Mouse (Mus musculus): ENCODE measurements around the gene Gm15155.
"Not testable (repeated sequence)": the region's sequence is repeated elsewhere in the genome, so short reads cannot be mapped to it uniquely, and the experiment has no call there.

The Gm15155 gene

GRCm38 (mm10) chrX:155624341-155624841, at the start of gene Gm15155:
Gene Gm15155 (plus strand): TSS chrX:155624741.
- DNase-seq (ENCODE audit: low spot score in 2 of 2) = no peak

GRCm38 (mm10) chrX:155579791-155580190, 44.8 kb upstream of the Gm15155 start:
- DNase-seq (ENCODE audit: low spot score in 2 of 2) = no peak

- no peak for DNase-seq (ENCODE audit: low spot score in 2 of 2)
Observed at GRCm38 (mm10) chrX:155584586-155584985, 40.0 kb upstream of the Gm15155 start.

- DNase-seq (ENCODE audit: low spot score in 2 of 2) = no peak
Observed at GRCm38 (mm10) chrX:155591490-155591889, 33.1 kb upstream of the Gm15155 start.

- DNase-seq (ENCODE audit: low spot score in 2 of 2) = no peak
Observed at GRCm38 (mm10) chrX:155592467-155592866, 32.1 kb upstream of the Gm15155 start.

- DNase-seq (ENCODE audit: low spot score in 2 of 2) = no peak
Observed at GRCm38 (mm10) chrX:155594685-155595084, 29.9 kb upstream of the Gm15155 start.

GRCm38 (mm10) chrX:155596390-155596789, 28.2 kb upstream of the Gm15155 start:
- no peak for DNase-seq (ENCODE audit: low spot score in 2 of 2)

- no peak for DNase-seq (ENCODE audit: low spot score in 2 of 2)
Observed at GRCm38 (mm10) chrX:155601196-155601595, 23.3 kb upstream of the Gm15155 start.

- DNase-seq (ENCODE audit: low spot score in 2 of 2) = peak in 1 of 2 experiments; percentile 9
Observed at GRCm38 (mm10) chrX:155622527-155622926, 2.0 kb upstream of the Gm15155 start.

GRCm38 (mm10) chrX:155622961-155623599, 1.5 kb upstream of the Gm15155 start:
- no peak for DNase-seq (ENCODE audit: low spot score in 2 of 2)

- no peak for DNase-seq (ENCODE audit: low spot score in 2 of 2)
Observed at GRCm38 (mm10) chrX:155623701-155624281, 750 bp upstream of the Gm15155 start, which contains the start of gene Ptchd1. Gene Ptchd1 (minus strand): TSS chrX:155623814.

GRCm38 (mm10) chrX:155624895-155625294, 354 bp downstream of the Gm15155 start:
- DNase-seq (ENCODE audit: low spot score in 2 of 2) = no peak

- DNase-seq (ENCODE audit: low spot score in 2 of 2) = no peak
Observed at GRCm38 (mm10) chrX:155625671-155626196, 1.2 kb downstream of the Gm15155 start.

GRCm38 (mm10) chrX:155643975-155644374, 19.4 kb downstream of the Gm15155 start:
- peak in 1 of 2 experiments; percentile 11 for DNase-seq (ENCODE audit: low spot score in 2 of 2)

GRCm38 (mm10) chrX:155645975-155646374, 21.4 kb downstream of the Gm15155 start:
- DNase-seq (ENCODE audit: low spot score in 2 of 2) = no peak

- DNase-seq (ENCODE audit: low spot score in 2 of 2) = no peak
Observed at GRCm38 (mm10) chrX:155657971-155658370, 33.4 kb downstream of the Gm15155 start.

- DNase-seq (ENCODE audit: low spot score in 2 of 2) = not testable (repeated sequence)
Observed at GRCm38 (mm10) chrX:155690440-155690839, 65.9 kb downstream of the Gm15155 start.

GRCm38 (mm10) chrX:155724157-155724556, 99.6 kb downstream of the Gm15155 start:
- no peak for DNase-seq (ENCODE audit: low spot score in 2 of 2)

GRCm38 (mm10) chrX:155728387-155728786, 103.8 kb downstream of the Gm15155 start:
- DNase-seq (ENCODE audit: low spot score in 2 of 2) = no peak

- no peak for DNase-seq (ENCODE audit: low spot score in 2 of 2)
Observed at GRCm38 (mm10) chrX:155888118-155888517, 263.6 kb downstream of the Gm15155 start.

GRCm38 (mm10) chrX:155900040-155900439, 275.5 kb downstream of the Gm15155 start:
- no peak for DNase-seq (ENCODE audit: low spot score in 2 of 2)

GRCm38 (mm10) chrX:155901742-155902141, 277.2 kb downstream of the Gm15155 start:
- DNase-seq (ENCODE audit: low spot score in 2 of 2) = no peak

GRCm38 (mm10) chrX:155903108-155903507, 278.6 kb downstream of the Gm15155 start:
- no peak for DNase-seq (ENCODE audit: low spot score in 2 of 2)
